Mouse (Mus musculus): ENCODE data around the gene Inpp5a. TPM values are rescaled to one million over a fixed set of nuclear protein-coding genes. Genes with fewer than 3 reads are reported as not detected.
"Not testable (repeated sequence)": the region's sequence is repeated elsewhere in the genome, so short reads cannot be mapped to it uniquely, and the experiment has no call there.

Gene Inpp5a
- polyA plus RNA-seq, 1 experiment from 2014 or later: 17.7 TPM

DNA sequence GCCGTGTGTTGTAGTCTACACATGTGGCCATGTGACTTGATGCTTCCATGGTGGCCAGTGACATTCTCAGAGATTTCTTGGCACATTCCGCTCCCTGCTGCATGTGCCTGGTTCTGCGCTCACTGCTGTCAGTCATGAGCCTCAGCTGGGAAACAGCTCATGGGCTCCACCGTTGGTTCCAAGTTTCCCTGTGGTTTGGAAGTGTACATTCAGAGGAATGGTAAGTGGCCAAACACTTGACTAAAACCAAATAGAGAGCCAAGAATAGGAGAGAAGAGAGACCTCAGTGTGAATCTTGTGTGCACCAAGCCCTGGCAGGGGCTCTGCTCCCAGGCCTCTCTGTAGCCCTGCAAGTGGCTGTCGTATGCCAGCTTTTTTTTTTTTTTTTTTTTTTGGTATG lies 21.0 kb downstream of the Inpp5a start:
- Histone ChIP-seq H3K36me3 (ENCODE audit: insufficient read depth, low read length) (no peaks in the 10 kb centered on the region), H3K4me2 (replicated peaks; ENCODE audit: low read depth, low read length) (no peak overlapping the region), H3K9me3 (ENCODE audit: low read length) (no peaks in the 10 kb centered on the region), H3K4me3 (ENCODE audit: low read length) (no peak overlapping the region), H3K27me3 (ENCODE audit: insufficient read depth, low read length) (no peaks in the 10 kb centered on the region), H3K27ac (ENCODE audit: low read length) (no peak overlapping the region), H3K9ac (replicated peaks; ENCODE audit: low read length) (no peak overlapping the region), H3K4me1 (ENCODE audit: insufficient read depth, low read length) (peaks cover 27% of the 10 kb centered on the region)
- 83% methylated on average over 5 of the region's 5 CpGs for WGBS
- no peak for ATAC-seq (ENCODE audit: low FRiP score, low TSS enrichment)

DNA sequence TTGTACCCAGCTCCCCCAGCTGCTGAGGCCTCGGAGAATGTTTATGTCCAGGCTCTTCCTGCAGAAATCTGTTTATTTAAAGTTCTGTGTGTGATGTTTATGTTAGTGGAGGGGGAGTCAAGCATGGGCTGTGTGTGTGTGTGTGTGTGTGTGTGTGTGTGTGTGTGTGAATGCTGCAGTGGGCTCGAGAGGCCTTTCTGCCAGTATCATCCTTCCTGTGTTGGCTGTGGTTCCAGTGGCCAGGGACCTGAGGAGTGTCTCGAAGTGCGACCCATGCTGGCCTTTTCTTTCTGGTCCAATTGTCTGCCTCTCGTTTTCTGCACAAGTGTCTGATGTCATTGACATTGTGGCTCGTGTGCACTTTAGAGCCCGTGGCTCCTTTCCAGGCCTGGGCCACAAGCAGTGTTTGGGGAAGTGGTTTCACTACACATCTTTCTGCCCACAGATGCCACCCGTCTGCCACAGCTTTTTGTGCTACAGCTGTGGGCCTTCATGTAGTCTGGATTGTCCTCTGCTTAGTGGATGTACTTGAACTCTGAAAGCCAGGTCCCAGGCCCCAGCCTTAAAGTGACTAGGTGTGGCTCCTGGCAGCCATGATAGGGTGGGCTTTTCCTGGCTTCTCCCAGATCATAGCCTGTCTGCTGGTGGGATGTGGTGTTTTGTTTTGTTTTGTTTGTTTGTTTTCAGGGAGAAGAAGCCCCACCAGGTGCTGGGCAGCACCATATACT lies 23.5 kb downstream of the Inpp5a start:
- H3K27ac ChIP-seq (ENCODE audit: low read length): no peak overlapping the region
- no peaks in the 10 kb centered on the region for H3K27me3 ChIP-seq (ENCODE audit: insufficient read depth, low read length)
- no peak for ATAC-seq (ENCODE audit: low FRiP score, low TSS enrichment)
- no peak overlapping the region for H3K4me3 ChIP-seq (ENCODE audit: low read length)
- no peak overlapping the region for H3K4me2 ChIP-seq (replicated peaks; ENCODE audit: low read depth, low read length)
- peaks cover 40% of the 10 kb centered on the region for H3K4me1 ChIP-seq (ENCODE audit: insufficient read depth, low read length)
- H3K9ac ChIP-seq (replicated peaks; ENCODE audit: low read length): no peak overlapping the region
- no peaks in the 10 kb centered on the region for H3K9me3 ChIP-seq (ENCODE audit: low read length)
- WGBS: 23% methylated on average over 8 of the region's 8 CpGs
- no peaks in the 10 kb centered on the region for H3K36me3 ChIP-seq (ENCODE audit: insufficient read depth, low read length)

DNA sequence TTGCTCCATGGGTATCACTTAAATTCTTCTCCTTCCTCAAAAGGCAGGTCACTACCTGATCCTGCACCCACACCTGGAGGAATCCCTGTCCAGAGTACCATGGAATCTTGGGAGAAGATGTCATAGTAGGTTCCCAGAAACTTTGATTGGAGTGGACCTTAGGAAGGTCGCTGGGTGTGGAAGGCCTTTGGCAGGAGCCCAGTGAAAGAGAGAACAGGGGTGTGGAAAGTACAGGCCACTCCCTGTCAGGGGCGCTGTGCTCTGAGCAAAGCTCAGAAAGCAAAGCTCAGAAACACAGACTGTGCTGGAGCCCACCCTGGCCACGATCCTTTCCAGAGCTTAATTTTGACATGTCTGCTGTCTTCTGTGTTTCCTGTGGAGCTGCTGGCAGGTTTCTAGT lies 24.5 kb downstream of the Inpp5a start:
- H3K4me1 ChIP-seq (ENCODE audit: insufficient read depth, low read length): peaks cover 40% of the 10 kb centered on the region
- 84% methylated on average over 3 of the region's 3 CpGs for WGBS
- H3K27ac ChIP-seq (ENCODE audit: low read length): no peak overlapping the region

DNA sequence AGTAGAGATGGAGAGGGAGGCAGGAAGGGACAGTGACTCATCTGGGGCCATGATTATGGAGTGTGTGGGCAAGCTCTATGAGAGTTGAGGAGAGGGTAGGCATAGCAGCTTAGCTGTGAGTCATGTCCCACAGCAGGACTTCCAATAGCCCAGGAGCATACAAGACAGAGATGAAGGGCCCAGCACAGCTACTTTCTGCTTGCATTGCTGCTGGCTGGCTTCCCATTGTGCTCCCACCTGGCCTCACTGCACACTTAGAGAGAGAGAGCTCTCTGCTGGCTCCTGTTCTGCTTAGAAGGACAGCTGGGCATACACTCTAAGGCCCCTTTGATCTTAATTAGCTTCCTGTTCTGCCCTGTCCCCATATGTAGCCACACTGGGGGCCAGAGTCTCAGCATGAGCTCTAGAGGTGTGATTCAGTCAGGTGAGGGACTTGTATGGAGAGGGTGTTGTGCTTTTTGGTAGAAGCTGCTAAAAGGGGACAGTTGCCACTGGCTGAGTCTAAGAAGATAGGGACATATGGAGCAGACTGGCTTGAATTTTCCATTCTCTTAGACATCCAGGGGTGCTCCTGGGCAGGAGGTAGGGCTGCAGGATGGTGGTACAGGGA lies 26.8 kb downstream of the Inpp5a start:
- peaks cover 40% of the 10 kb centered on the region for H3K4me1 ChIP-seq (ENCODE audit: insufficient read depth, low read length)
- no peaks in the 10 kb centered on the region for H3K27me3 ChIP-seq (ENCODE audit: insufficient read depth, low read length)
- H3K36me3 ChIP-seq (ENCODE audit: insufficient read depth, low read length): no peaks in the 10 kb centered on the region
- no peak for ATAC-seq (ENCODE audit: low FRiP score, low TSS enrichment)
- H3K4me3 ChIP-seq (ENCODE audit: low read length): no peak overlapping the region
- no peaks in the 10 kb centered on the region for H3K9me3 ChIP-seq (ENCODE audit: low read length)
- peak overlapping the region; percentile 51; the same call in 1 of the 2 replicates for H3K27ac ChIP-seq (ENCODE audit: low read length)
- H3K4me2 ChIP-seq (replicated peaks; ENCODE audit: low read depth, low read length): no peak overlapping the region
- H3K9ac ChIP-seq (replicated peaks; ENCODE audit: low read length): no peak overlapping the region

More for the DNA sequence above, 24.5 kb downstream of the Inpp5a start:
- ATAC-seq (ENCODE audit: low FRiP score, low TSS enrichment): no peak
- H3K4me2 ChIP-seq (replicated peaks; ENCODE audit: low read depth, low read length): no peak overlapping the region
- no peak overlapping the region for H3K9ac ChIP-seq (replicated peaks; ENCODE audit: low read length)
- H3K27me3 ChIP-seq (ENCODE audit: insufficient read depth, low read length): no peaks in the 10 kb centered on the region
- H3K36me3 ChIP-seq (ENCODE audit: insufficient read depth, low read length): no peaks in the 10 kb centered on the region
- no peak overlapping the region for H3K4me3 ChIP-seq (ENCODE audit: low read length)
- no peaks in the 10 kb centered on the region for H3K9me3 ChIP-seq (ENCODE audit: low read length)

DNA sequence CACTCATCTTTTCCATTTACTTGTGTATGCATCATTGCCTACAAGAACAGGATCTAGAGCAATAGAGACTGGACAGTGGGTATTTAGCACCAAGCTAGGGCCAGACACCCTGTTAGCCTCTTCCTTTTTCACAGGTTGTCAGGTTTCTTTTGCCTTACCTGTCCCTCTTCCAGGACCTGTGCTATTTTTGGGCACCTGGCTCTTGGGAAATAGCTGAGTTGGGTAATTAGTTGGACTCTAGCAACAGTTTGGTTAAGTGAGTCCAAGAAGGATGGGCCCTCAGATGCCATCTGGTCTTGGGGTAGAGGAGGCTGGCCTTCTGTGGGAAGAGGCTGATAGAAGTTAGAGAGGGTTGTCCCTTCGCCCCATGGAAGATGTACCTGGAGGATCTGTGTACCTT lies 29.5 kb downstream of the Inpp5a start:
- Histone ChIP-seq H3K36me3 (ENCODE audit: insufficient read depth, low read length) (no peaks in the 10 kb centered on the region), H3K4me1 (ENCODE audit: insufficient read depth, low read length) (peaks cover 16% of the 10 kb centered on the region), H3K9ac (replicated peaks; ENCODE audit: low read length) (no peak overlapping the region), H3K27me3 (ENCODE audit: insufficient read depth, low read length) (no peaks in the 10 kb centered on the region), H3K4me3 (ENCODE audit: low read length) (no peak overlapping the region), H3K9me3 (ENCODE audit: low read length) (no peaks in the 10 kb centered on the region), H3K4me2 (replicated peaks; ENCODE audit: low read depth, low read length) (no peak overlapping the region), H3K27ac (ENCODE audit: low read length) (no peak overlapping the region)
- no peak for ATAC-seq (ENCODE audit: low FRiP score, low TSS enrichment)
- 100% methylated on average over 1 of the region's 1 CpGs for WGBS

DNA sequence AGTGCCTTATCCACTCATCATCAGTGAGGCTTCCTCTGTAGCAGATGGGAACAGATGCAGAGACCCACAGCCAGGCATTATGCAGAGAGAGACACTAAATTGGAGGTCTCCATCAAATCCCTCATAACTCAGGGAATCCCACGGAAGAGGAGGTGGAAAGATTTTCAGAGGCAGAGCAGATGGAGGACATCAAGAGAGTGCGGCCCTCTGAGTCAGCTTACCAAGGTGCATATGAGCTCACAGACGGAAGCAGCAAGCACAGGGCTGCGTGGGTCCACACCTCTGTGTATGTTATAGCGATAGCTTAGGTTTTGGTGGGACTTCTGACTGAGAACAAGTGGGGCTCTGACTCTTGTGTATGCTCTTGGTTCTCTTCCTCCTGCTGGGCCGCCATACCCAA lies 33.9 kb downstream of the Inpp5a start:
- H3K9ac ChIP-seq (replicated peaks; ENCODE audit: low read length): no peak overlapping the region
- no peak overlapping the region for H3K4me3 ChIP-seq (ENCODE audit: low read length)
- no peak for ATAC-seq (ENCODE audit: low FRiP score, low TSS enrichment)
- peaks cover 9% of the 10 kb centered on the region; the same call in 1 of the 2 replicates for H3K36me3 ChIP-seq (ENCODE audit: insufficient read depth, low read length)
- H3K4me1 ChIP-seq (ENCODE audit: insufficient read depth, low read length): no peaks in the 10 kb centered on the region
- no peaks in the 10 kb centered on the region for H3K27me3 ChIP-seq (ENCODE audit: insufficient read depth, low read length)
- 0 out of 2 replicates have a peak, but pooled peaks cover 8% of the 10 kb centered on the region for H3K9me3 ChIP-seq (ENCODE audit: low read length)
- no peak overlapping the region for H3K4me2 ChIP-seq (replicated peaks; ENCODE audit: low read depth, low read length)
- H3K27ac ChIP-seq (ENCODE audit: low read length): no peak overlapping the region
- WGBS: 91% methylated on average over 6 of the region's 6 CpGs

DNA sequence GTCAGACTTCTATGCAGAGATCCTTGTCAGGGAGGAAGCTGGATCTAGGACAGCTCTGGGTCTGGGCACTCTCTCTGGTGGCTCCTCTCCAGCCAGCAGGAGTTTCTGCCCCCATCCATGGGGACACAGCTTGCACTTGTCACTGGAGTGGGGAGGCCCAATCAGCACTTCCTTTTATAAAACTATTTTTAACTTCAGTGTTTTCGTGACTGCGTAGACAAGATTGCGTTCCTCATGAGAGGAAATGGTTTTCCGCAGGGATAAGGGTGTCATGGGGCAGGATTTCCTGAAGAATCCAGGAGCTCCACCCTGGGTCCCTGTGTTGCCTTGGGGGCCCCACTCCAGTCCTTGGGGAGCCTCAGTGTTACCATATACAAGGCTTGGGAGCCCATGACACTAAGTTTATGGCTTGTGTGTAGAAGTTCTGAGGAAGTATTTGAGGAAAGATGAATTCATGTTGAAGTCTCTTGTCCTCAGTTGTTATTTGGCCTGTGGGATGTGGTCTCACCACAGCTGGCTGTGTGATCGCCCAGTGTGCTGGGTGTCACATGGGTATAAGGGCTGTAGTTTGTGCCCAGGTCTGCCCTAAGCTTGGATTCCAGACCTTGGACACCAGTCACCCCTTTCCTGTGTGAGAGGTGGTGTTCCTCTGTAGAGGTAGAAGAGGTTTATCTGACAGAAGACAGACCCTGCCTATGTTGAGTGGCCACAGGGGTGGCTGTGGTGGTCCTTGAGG lies 45.4 kb downstream of the Inpp5a start:
- Histone ChIP-seq H3K9me3 (ENCODE audit: low read length) (0 out of 2 replicates have a peak, but pooled peaks cover 2% of the 10 kb centered on the region), H3K4me3 (ENCODE audit: low read length) (no peak overlapping the region), H3K9ac (replicated peaks; ENCODE audit: low read length) (no peak overlapping the region), H3K27me3 (ENCODE audit: insufficient read depth, low read length) (no peaks in the 10 kb centered on the region), H3K27ac (ENCODE audit: low read length) (peak overlapping the region; percentile 62; the same call in 1 of the 2 replicates), H3K4me1 (ENCODE audit: insufficient read depth, low read length) (peaks cover 23% of the 10 kb centered on the region), H3K36me3 (ENCODE audit: insufficient read depth, low read length) (no peaks in the 10 kb centered on the region), H3K4me2 (replicated peaks; ENCODE audit: low read depth, low read length) (no peak overlapping the region)
- peak; percentile 69 for ATAC-seq (ENCODE audit: low FRiP score, low TSS enrichment)
- WGBS: 60% methylated on average over 5 of the region's 5 CpGs

DNA sequence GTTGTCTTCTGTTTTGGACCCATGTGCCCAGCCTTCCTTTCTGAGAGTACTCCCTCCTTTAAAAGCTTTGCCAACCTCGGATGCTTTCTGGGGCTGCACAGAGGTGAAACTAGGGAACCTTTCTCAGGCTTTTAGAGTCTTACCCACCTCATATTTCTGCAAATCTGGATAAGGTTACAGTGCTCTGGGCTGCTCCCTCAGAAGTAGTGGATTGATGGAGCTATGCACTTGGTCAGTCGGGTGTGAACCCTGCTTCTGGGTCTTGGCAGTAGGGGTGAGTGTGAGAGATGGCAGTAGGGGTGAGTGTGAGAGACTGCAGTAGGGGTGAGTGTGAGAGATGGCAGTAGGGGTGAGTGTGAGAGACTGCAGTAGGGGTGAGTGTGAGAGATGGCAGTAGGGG lies 46.0 kb downstream of the Inpp5a start:
- WGBS: 52% methylated on average over 2 of the region's 2 CpGs
- H3K27ac ChIP-seq (ENCODE audit: low read length): not testable (repeated sequence)

DNA sequence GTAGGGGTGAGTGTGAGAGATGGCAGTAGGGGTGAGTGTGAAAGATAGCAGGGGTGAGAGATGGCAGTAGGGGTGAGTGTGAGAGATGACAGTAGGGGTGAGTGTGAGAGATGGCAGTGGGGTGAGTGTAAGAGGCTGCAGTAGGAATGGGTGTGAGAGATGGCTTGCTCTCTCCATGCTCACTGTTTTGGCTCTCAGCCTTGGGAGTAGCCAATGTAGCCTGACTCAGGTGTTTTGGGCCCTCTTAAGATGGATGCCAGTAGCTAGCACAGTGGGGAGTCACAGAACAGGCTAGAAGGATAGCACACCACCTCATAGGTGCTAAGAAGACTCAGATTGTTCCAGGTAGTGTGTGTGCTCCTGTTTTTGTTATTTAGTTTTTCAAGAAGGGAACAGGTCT lies 46.8 kb downstream of the Inpp5a start:
- Histone ChIP-seq H3K36me3 (ENCODE audit: insufficient read depth, low read length) (no peaks in the 10 kb centered on the region), H3K4me2 (replicated peaks; ENCODE audit: low read depth, low read length) (no peak overlapping the region), H3K4me1 (ENCODE audit: insufficient read depth, low read length) (peaks cover 28% of the 10 kb centered on the region), H3K9ac (replicated peaks; ENCODE audit: low read length) (no peak overlapping the region), H3K27me3 (ENCODE audit: insufficient read depth, low read length) (no peaks in the 10 kb centered on the region), H3K4me3 (ENCODE audit: low read length) (no peak overlapping the region), H3K9me3 (ENCODE audit: low read length) (0 out of 2 replicates have a peak, but pooled peaks cover 2% of the 10 kb centered on the region), H3K27ac (ENCODE audit: low read length) (no peak overlapping the region)
- no peak for ATAC-seq (ENCODE audit: low FRiP score, low TSS enrichment)

More for the DNA sequence above, 46.0 kb downstream of the Inpp5a start:
- H3K4me3 ChIP-seq (ENCODE audit: low read length); H3K27me3 ChIP-seq (ENCODE audit: insufficient read depth, low read length); H3K9ac ChIP-seq (replicated peaks; ENCODE audit: low read length); H3K36me3 ChIP-seq (ENCODE audit: insufficient read depth, low read length); ATAC-seq (ENCODE audit: low FRiP score, low TSS enrichment); H3K9me3 ChIP-seq (ENCODE audit: low read length); H3K4me2 ChIP-seq (replicated peaks; ENCODE audit: low read depth, low read length): not testable (repeated sequence)
- H3K4me1 ChIP-seq (ENCODE audit: insufficient read depth, low read length): peaks cover 25% of the 10 kb centered on the region

DNA sequence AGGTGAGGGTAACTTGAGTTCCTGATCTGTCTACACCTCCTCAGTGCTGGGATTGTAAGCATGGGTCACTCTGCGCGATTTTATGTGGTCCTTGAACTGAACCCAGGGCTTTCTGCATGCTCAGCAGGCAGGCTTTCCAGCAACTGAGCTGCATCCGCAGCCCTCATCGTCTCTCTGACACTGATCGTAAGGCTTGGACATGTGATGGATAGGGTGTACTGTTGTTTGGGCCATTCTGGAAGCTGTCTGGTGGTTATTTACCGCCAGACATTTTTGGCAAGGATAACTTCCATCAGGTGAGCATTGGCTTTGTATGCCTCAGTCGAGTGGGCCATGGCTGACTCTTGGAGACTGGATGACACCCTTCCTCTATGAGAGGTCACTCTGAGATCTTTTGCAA lies 48.0 kb downstream of the Inpp5a start:
- 75% methylated on average over 7 of the region's 7 CpGs for WGBS
- Histone ChIP-seq H3K27me3 (ENCODE audit: insufficient read depth, low read length) (no peaks in the 10 kb centered on the region), H3K9me3 (ENCODE audit: low read length) (no peaks in the 10 kb centered on the region), H3K36me3 (ENCODE audit: insufficient read depth, low read length) (no peaks in the 10 kb centered on the region), H3K9ac (replicated peaks; ENCODE audit: low read length) (no peak overlapping the region), H3K4me2 (replicated peaks; ENCODE audit: low read depth, low read length) (no peak overlapping the region), H3K4me1 (ENCODE audit: insufficient read depth, low read length) (peaks cover 40% of the 10 kb centered on the region), H3K4me3 (ENCODE audit: low read length) (no peak overlapping the region), H3K27ac (ENCODE audit: low read length) (no peak overlapping the region)
- no peak; the same call in 1 of the 2 replicates for ATAC-seq (ENCODE audit: low FRiP score, low TSS enrichment)

Data from kidney, embryonic 16.5 days (tissue).